Mouse (Mus musculus): Measurements from ENCODE around the gene Vwc2. TPM values are rescaled to one million over a fixed set of nuclear protein-coding genes. Genes with fewer than 3 reads are reported as not detected.

Gene Vwc2
- polyA plus RNA-seq, 3 experiments from 2014 or later: 0.13 to 0.34 (median 0.30) TPM

DNA sequence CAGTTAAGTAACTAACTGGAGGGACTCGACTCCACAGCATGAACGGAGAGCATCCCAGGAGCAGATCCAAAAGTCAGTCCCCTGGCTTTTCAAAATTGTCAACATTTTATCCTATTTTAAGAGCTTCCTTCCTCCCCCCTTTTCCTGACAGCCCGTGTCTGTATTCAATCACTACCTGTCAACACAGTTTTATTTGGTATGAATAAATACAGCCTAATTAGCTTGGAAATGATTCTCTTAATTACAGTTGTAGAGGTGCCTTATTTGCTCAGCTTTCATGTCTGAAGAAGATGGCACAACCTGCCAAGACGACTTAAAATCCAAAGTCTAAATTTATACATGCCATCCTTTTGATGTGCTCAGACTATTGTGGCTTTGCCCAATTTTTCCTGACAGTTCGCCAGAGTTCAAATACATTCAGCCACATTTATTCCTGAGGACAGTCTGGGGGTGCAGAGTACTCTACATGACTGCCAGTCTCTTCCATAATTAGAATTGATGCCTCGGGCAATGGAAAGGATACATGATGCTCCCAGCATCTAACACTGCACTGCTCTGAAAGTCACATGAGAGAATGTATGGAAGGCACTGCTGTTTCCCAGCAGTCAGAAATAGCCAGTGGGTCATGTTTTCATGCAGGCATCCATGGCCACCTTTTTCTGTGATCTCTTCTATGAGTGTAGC is 128.8 kb downstream of the Vwc2 start:
- no peak for ATAC-seq

DNA sequence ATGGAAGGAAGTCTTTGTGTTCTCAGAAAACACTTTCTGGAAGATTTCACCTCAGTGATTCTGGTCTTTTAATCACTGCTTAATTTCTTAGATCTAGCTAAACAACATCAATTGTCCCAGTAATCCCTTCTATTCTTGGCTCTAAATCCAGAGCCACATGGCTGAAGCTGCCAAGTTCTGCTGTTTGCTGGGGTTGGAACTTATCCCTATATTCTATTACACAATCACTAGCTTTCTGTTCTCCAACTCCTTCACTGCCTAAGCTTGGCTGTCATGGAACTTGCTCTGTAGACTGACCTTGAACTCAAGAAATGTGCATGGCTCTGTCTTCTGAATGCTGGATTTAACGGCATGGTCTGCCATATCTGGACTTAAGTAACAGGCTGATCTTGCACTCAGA is 143.3 kb downstream of the Vwc2 start:
- ATAC-seq: no peak

DNA sequence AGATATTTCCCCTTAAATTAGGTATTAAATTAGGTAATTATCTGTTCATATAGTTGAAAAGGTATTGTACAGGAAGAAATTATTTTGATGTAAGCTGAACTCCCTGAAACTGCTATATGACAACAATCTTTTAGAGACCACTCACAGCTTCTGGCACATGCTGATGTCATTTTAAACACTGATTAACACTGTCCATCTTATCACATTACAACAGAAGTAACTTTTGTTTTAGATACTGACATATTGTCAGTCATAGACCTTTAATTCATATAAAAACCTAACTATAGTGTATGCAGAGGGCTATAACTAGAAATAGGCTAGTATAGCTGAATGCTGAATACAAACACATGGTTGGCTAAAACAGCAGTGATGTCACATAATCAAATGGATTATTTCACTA is 166.1 kb downstream of the Vwc2 start:
- no peak for ATAC-seq

DNA sequence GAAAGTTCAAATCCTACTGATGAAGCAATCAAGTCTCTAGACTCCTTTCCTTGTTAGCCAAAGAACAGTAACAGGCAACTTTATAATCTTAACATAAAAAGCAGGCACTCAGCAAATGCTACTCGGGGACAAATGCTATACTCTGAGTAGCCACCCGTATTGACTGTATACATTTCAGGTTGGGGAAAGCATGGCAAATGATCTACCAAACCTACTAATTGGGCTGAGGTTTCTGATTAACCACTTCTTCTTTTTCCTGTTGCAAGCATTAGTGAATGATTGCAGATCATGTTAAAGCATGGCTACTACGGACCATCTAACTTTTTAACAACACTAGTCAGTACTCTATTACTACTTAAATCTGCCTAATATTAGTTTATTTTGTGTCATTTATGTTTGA is 169.5 kb downstream of the Vwc2 start:
- no peak for ATAC-seq

Data from inflammation-experienced regulatory T-cells, adult 6 months (primary cell).